Mouse (Mus musculus) MEL-GATA-1-ER (cell line): ENCODE data around the gene Olfr855.
A peak's percentile ranks its signal among the peaks of the same experiment; 100 is the strongest.

Experiments
- DNase-seq: peaks from one replicate; pipeline ENCODE4 v3.0.0-alpha.2; 2012; ENCODE audit warnings: low read depth; ENCODE audit errors: extremely low read depth

Gene Olfr855

GRCm38 (mm10) chr9:19582317-19582716 is at the start of gene Olfr855:
TSS of gene Olfr855 (plus strand) at chr9:19582617.
- no peak for DNase-seq

GRCm38 (mm10) chr9:19540976-19541375 is 41.4 kb upstream of the Olfr855 start, which contains the start of gene Olfr853:
TSS of gene Olfr853 (minus strand) at chr9:19541076.
- DNase-seq: no peak

GRCm38 (mm10) chr9:19567282-19567681 is 15.1 kb upstream of the Olfr855 start, which contains the start of gene Olfr854:
TSS of gene Olfr854 (minus strand) at chr9:19567382.
- DNase-seq: no peak

- DNase-seq: no peak
Observed at GRCm38 (mm10) chr9:19621297-19621696, 38.9 kb downstream of the Olfr855 start.

- peak; percentile 100 for DNase-seq
Observed at GRCm38 (mm10) chr9:19621843-19622822, 39.7 kb downstream of the Olfr855 start, which contains the start of gene Zfp317. TSS of gene Zfp317 (plus strand) at chr9:19622102.

GRCm38 (mm10) chr9:19629574-19629973 is 47.2 kb downstream of the Olfr855 start:
- DNase-seq: no peak
